Mouse (Mus musculus) MEL (cell line): ENCODE results near the gene Sfmbt2. TPM values are rescaled to one million over a fixed set of nuclear protein-coding genes. Genes with fewer than 3 reads are reported as not detected.

ENCODE experiments used
- DNase-seq: peaks from one replicate; pipeline ENCODE4 v3.0.0; 2011; ENCODE audit warnings: low read depth, low spot score
- H3K27ac ChIP-seq: 2 replicates; pipeline ENCODE4 v1.5.1; 2012; ENCODE audit warnings: low read depth, mild to moderate bottlenecking, control low read depth, low read length, moderate library complexity; ENCODE audit not compliant: control insufficient read depth
- H3K27me3 ChIP-seq, 2 experiments: fragments of 150-350 bp in 1 of 2; sonication (generic) in 1 of 2; 2 replicates each; pipeline ENCODE4 v1.6.1; 2012; ENCODE audit warnings: low read length in 2 of 2, mild to moderate bottlenecking in 2 of 2, improper control_type of control experiment in 1 of 2, moderate library complexity in 1 of 2; ENCODE audit not compliant: insufficient read depth in 2 of 2, control insufficient read depth in 1 of 2
- H3K36me3 ChIP-seq, 2 experiments: 2 replicates each; pipeline ENCODE4 v1.6.1; 2012 to 2014; ENCODE audit warnings: low read length in 2 of 2, improper control_type of control experiment in 1 of 2, inconsistent platforms in 1 of 2, mild to moderate bottlenecking in 1 of 2; ENCODE audit not compliant: insufficient read depth in 2 of 2, control insufficient read depth in 1 of 2
- H3K4me1 ChIP-seq, 2 experiments: fragments of 150-350 bp in 1 of 2; sonication (generic) in 1 of 2; 2 replicates each; pipeline ENCODE4 v1.6.1; 2012; ENCODE audit warnings: low read length in 2 of 2, improper control_type of control experiment in 1 of 2, mild to moderate bottlenecking in 1 of 2; ENCODE audit not compliant: insufficient read depth in 2 of 2, control insufficient read depth in 1 of 2
- H3K4me3 ChIP-seq, 2 experiments: fragments of 150-350 bp in 1 of 2; sonication (generic) in 1 of 2; 2 replicates each; pipeline ENCODE4 v1.5.1; 2012; ENCODE audit warnings: low read depth in 2 of 2, low read length in 2 of 2, mild to moderate bottlenecking in 2 of 2, moderate library complexity in 2 of 2, control low read depth in 1 of 2, improper control_type of control experiment in 1 of 2; ENCODE audit not compliant: control insufficient read depth in 1 of 2, insufficient read depth in 1 of 2
- H3K79me2 ChIP-seq: 2 replicates; pipeline ENCODE4 v1.6.1; 2012; ENCODE audit warnings: mild to moderate bottlenecking, low read length, moderate library complexity; ENCODE audit not compliant: control insufficient read depth, poor library complexity, insufficient read depth
- H3K9ac ChIP-seq: 2 replicates; pipeline ENCODE4 v1.6.1; 2012; ENCODE audit warnings: low read depth, mild to moderate bottlenecking, control low read depth, low read length, moderate library complexity; ENCODE audit not compliant: control insufficient read depth, poor library complexity, severe bottlenecking
- H3K9me3 ChIP-seq: fragments of 150-350 bp; sonication (generic); replicated peaks from 2 replicates; pipeline ENCODE4 v1.6.1; 2012; ENCODE audit warnings: mild to moderate bottlenecking, low read length, improper control_type of control experiment, moderate library complexity; ENCODE audit not compliant: insufficient read depth
- CTCF ChIP-seq, 3 experiments: IDR thresholded peaks in 2 of 3; conservative IDR thresholded peaks in 1 of 3; 2 replicates each; pipeline ENCODE4 v1.5.1; 2011 to 2012; ENCODE audit warnings: low read length in 3 of 3, low read depth in 2 of 3, mild to moderate bottlenecking in 2 of 3, improper control_type of control experiment in 1 of 3, inconsistent platforms in 1 of 3, mixed read lengths in 1 of 3, moderate library complexity in 1 of 3; ENCODE audit not compliant: control insufficient read depth in 1 of 3, insufficient read depth in 1 of 3, poor library complexity in 1 of 3, severe bottlenecking in 1 of 3
- E2F4 ChIP-seq: IDR thresholded peaks from 2 replicates; pipeline ENCODE4 v1.6.1; 2011; ENCODE audit warnings: low read depth, low read length, improper control_type of control experiment, borderline replicate concordance
- ELF1 ChIP-seq: IDR thresholded peaks from 2 replicates; pipeline ENCODE4 v1.6.1; 2014; ENCODE audit warnings: low read depth, mild to moderate bottlenecking, inconsistent platforms, low read length, improper control_type of control experiment, moderate library complexity
- GABPA ChIP-seq: IDR thresholded peaks from 2 replicates; pipeline ENCODE4 v1.6.1; 2012; ENCODE audit warnings: low read depth, mild to moderate bottlenecking, inconsistent platforms, low read length, improper control_type of control experiment, moderate library complexity
- GATA1 ChIP-seq: IDR thresholded peaks from 2 replicates; pipeline ENCODE4 v1.6.1; 2011; ENCODE audit warnings: low read depth, low read length, improper control_type of control experiment
- HCFC1 ChIP-seq: IDR thresholded peaks from 2 replicates; pipeline ENCODE4 v1.6.1; 2012; ENCODE audit warnings: low read depth, mild to moderate bottlenecking, inconsistent platforms, low read length, improper control_type of control experiment, moderate library complexity
- JUND ChIP-seq: IDR thresholded peaks from 2 replicates; pipeline ENCODE4 v1.6.1; 2011; ENCODE audit warnings: low read depth, mild to moderate bottlenecking, improper control_type of control experiment, low read length
- KAT2A ChIP-seq: conservative IDR thresholded peaks from 2 replicates; pipeline ENCODE4 v1.6.1; 2012; ENCODE audit warnings: low read depth, low read length, improper control_type of control experiment, inconsistent platforms
- MAX ChIP-seq: IDR thresholded peaks from 2 replicates; pipeline ENCODE4 v1.6.1; 2011; ENCODE audit warnings: low read length, improper control_type of control experiment
- MEF2A ChIP-seq: IDR thresholded peaks from 2 replicates; pipeline ENCODE4 v1.6.1; 2014; ENCODE audit warnings: low read depth, mild to moderate bottlenecking, inconsistent platforms, low read length, improper control_type of control experiment; ENCODE audit not compliant: poor library complexity, insufficient replicate concordance, severe bottlenecking; ENCODE audit errors: extremely low read depth
- MXI1 ChIP-seq: IDR thresholded peaks from 2 replicates; pipeline ENCODE4 v1.6.1; 2011; ENCODE audit warnings: mild to moderate bottlenecking, low read depth, low read length, improper control_type of control experiment
- MYB ChIP-seq: IDR thresholded peaks from 2 replicates; pipeline ENCODE4 v1.6.1; 2011; ENCODE audit warnings: mild to moderate bottlenecking, low read depth, low read length, improper control_type of control experiment
- MYC ChIP-seq: IDR thresholded peaks from 2 replicates; pipeline ENCODE4 v1.6.1; 2011; ENCODE audit warnings: low read depth, mild to moderate bottlenecking, low read length, improper control_type of control experiment, moderate library complexity
- NRF1 ChIP-seq: IDR thresholded peaks from 2 replicates; pipeline ENCODE4 v1.6.1; 2014; ENCODE audit warnings: low read depth, mild to moderate bottlenecking, inconsistent platforms, low read length, improper control_type of control experiment, moderate library complexity; ENCODE audit not compliant: poor library complexity, insufficient read depth, severe bottlenecking
- POLR2AphosphoS2 ChIP-seq: IDR thresholded peaks from 2 replicates; pipeline ENCODE4 v1.6.1; 2011; ENCODE audit warnings: low read length, improper control_type of control experiment
- POLR2AphosphoS5 ChIP-seq: IDR thresholded peaks from 2 replicates; pipeline ENCODE4 v1.6.1; 2012; ENCODE audit warnings: low read depth, borderline replicate concordance, mild to moderate bottlenecking, inconsistent platforms, low read length, moderate library complexity, mixed read lengths
- RAD21 ChIP-seq: IDR thresholded peaks from 2 replicates; pipeline ENCODE4 v1.6.1; 2011; ENCODE audit warnings: mild to moderate bottlenecking, low read depth, low read length, improper control_type of control experiment
- SMC3 ChIP-seq: IDR thresholded peaks from 2 replicates; pipeline ENCODE4 v1.6.1; 2011; ENCODE audit warnings: low read depth, low read length, improper control_type of control experiment
- TBP ChIP-seq: IDR thresholded peaks from 2 replicates; pipeline ENCODE4 v1.8.0; 2011; ENCODE audit warnings: low read depth, low read length, improper control_type of control experiment
- TCF12 ChIP-seq: IDR thresholded peaks from 2 replicates; pipeline ENCODE4 v1.6.1; 2014; ENCODE audit warnings: low read depth, mild to moderate bottlenecking, inconsistent platforms, low read length, improper control_type of control experiment, moderate library complexity
- UBTF ChIP-seq: IDR thresholded peaks from 2 replicates; pipeline ENCODE4 v1.6.1; 2012; ENCODE audit warnings: low read depth, mild to moderate bottlenecking, inconsistent platforms, low read length, improper control_type of control experiment, moderate library complexity, borderline replicate concordance; ENCODE audit not compliant: insufficient read depth
- USF1 ChIP-seq: IDR thresholded peaks from 2 replicates; pipeline ENCODE4 v1.6.1; 2014; ENCODE audit warnings: low read depth, mild to moderate bottlenecking, inconsistent platforms, low read length, improper control_type of control experiment, moderate library complexity
- USF2 ChIP-seq, 2 experiments: IDR thresholded peaks; 2 replicates each; pipeline ENCODE4 v1.6.1; 2011 to 2012; ENCODE audit warnings: improper control_type of control experiment in 2 of 2, low read length in 2 of 2, borderline replicate concordance in 1 of 2, inconsistent platforms in 1 of 2, low read depth in 1 of 2, mild to moderate bottlenecking in 1 of 2; ENCODE audit not compliant: insufficient read depth in 1 of 2
- ZC3H11A ChIP-seq: IDR thresholded peaks from 2 replicates; pipeline ENCODE4 v1.6.1; 2012; ENCODE audit warnings: low read depth, mild to moderate bottlenecking, inconsistent platforms, low read length, improper control_type of control experiment
- ZMIZ1 ChIP-seq: IDR thresholded peaks from 2 replicates; pipeline ENCODE4 v1.6.1; 2012; ENCODE audit warnings: low read depth, mild to moderate bottlenecking, inconsistent platforms, low read length, improper control_type of control experiment, moderate library complexity
- ZNF384 ChIP-seq: IDR thresholded peaks from 2 replicates; pipeline ENCODE4 v1.6.1; 2012; ENCODE audit warnings: low read depth, mild to moderate bottlenecking, inconsistent platforms, low read length, improper control_type of control experiment
- polyA plus RNA-seq, 2 experiments: library from polyadenylated mRNA; stranded (reverse) in 1 of 2; unstranded in 1 of 2; fragments of >175 nt in 1 of 2; fragments of >200 nt in 1 of 2; gene quantifications; 2 replicates each; pipeline versions ENCODE4 v1.2.1 to v1.2.4; 2012; ENCODE audit warnings: low replicate concordance in 2 of 2, low read depth in 1 of 2; ENCODE audit not compliant: insufficient read length in 2 of 2, insufficient read depth in 1 of 2, missing spikeins in 1 of 2
- total RNA-seq: library from RNA; depleted of rRNA; stranded (reverse); fragments of 300-350 nt; gene quantifications from 2 replicates; pipeline ENCODE4 v1.2.3, GENCODE M21; 2012

The Sfmbt2 gene
- total and polyA plus RNA-seq, 3 experiments, result not detected

- H3K4me3 ChIP-seq, result no peak overlapping the region
- no peaks in the 10 kb centered on the region for H3K36me3 ChIP-seq
- H3K9me3 ChIP-seq, result no peaks in the 10 kb centered on the region
- no peak overlapping the region for H3K27ac ChIP-seq
- no peak for DNase-seq
- TF ChIP-seq ZC3H11A (no peak), SMC3 (no peak), ELF1 (no peak), HCFC1 (no peak), UBTF (no peak), ZNF384 (no peak), MYC (no peak), MAX (no peak), MEF2A (no peak), GABPA (no peak), USF1 (no peak), JUND (no peak), USF2 (IDR thresholded peaks at IDR 0.05; ENCODE audit: borderline replicate concordance in 1 of 2, insufficient read depth in 1 of 2, low read depth in 1 of 2, low read length in 2 of 2) (no peak), MXI1 (no peak), TBP (no peak), ZMIZ1 (no peak), POLR2AphosphoS2 (no peak), MYB (no peak)
- H3K27me3 ChIP-seq, result no peaks in the 10 kb centered on the region
- H3K9ac ChIP-seq, result no peak overlapping the region
- H3K4me1 ChIP-seq, result no peaks in the 10 kb centered on the region
- no peaks in the 10 kb centered on the region for H3K79me2 ChIP-seq
Observed at GRCm38 (mm10) chr2:10541762-10542161, 171.5 kb downstream of the Sfmbt2 start.

DNA sequence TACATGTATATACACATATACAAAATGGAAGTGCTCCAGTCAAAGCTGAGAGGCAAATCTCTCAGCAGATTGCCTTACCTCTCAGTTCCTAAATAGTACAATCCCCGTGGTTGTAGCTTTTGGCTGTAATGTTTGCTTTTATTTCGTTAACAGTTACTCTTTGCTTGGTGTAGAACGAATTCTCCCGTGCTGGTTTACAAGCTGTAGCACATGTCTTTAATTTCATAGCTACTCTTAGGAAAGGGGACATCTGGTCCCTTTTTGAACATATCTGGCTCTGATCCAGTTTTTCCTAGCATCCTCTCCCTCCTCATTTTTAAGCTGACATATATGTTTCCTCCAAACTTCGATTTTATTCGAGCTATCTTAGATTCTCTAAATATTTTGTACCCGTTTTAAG lies 172.1 kb downstream of the Sfmbt2 start:
- no peak for TF ChIP-seq TCF12
- TF ChIP-seq USF2 (IDR thresholded peaks at IDR 0.05; ENCODE audit: borderline replicate concordance in 1 of 2, insufficient read depth in 1 of 2, low read depth in 1 of 2, low read length in 2 of 2), result no peak
- no peak for TF ChIP-seq UBTF
- no peak for TF ChIP-seq ELF1
- no peak for TF ChIP-seq MEF2A
- TF ChIP-seq NRF1, result no peak
- TF ChIP-seq RAD21, result no peak
- no peak for TF ChIP-seq USF1
- TF ChIP-seq POLR2AphosphoS2, result no peak
- no peak for TF ChIP-seq GATA1
- no peak for TF ChIP-seq HCFC1
- no peak for TF ChIP-seq KAT2A
- no peak for TF ChIP-seq ZNF384
- no peak for TF ChIP-seq E2F4
- no peak for TF ChIP-seq MXI1
- TF ChIP-seq MYC, result no peak
- TF ChIP-seq POLR2AphosphoS5, result no peak
- TF ChIP-seq CTCF (IDR thresholded peaks at IDR 0.05 in 2 of 3, conservative IDR thresholded peaks at IDR 0.05 in 1 of 3; ENCODE audit: control insufficient read depth in 1 of 3, insufficient read depth in 1 of 3, low read depth in 2 of 3, low read length in 3 of 3, poor library complexity in 1 of 3, severe bottlenecking in 1 of 3), result no peak
- no peak for TF ChIP-seq ZMIZ1
- Histone ChIP-seq H3K9ac (no peak overlapping the region), H3K4me1 (no peaks in the 10 kb centered on the region), H3K9me3 (no peaks in the 10 kb centered on the region), H3K27ac (no peak overlapping the region), H3K27me3 (no peaks in the 10 kb centered on the region), H3K36me3 (no peaks in the 10 kb centered on the region), H3K4me3 (no peak overlapping the region), H3K79me2 (no peaks in the 10 kb centered on the region)
- no peak for DNase-seq
